Mouse (Mus musculus) MEL (cell line): ENCODE results near the gene Eral1. TPM values are rescaled to one million over a fixed set of nuclear protein-coding genes. Genes with fewer than 3 reads are reported as not detected.

Experiments used
- DNase-seq: peaks from one replicate; pipeline ENCODE4 v3.0.0; 2011; ENCODE audit warnings: low read depth, low spot score
- H3K27ac ChIP-seq: 2 replicates; pipeline ENCODE4 v1.5.1; 2012; ENCODE audit warnings: low read depth, mild to moderate bottlenecking, control low read depth, low read length, moderate library complexity; ENCODE audit not compliant: control insufficient read depth
- H3K27me3 ChIP-seq, 2 experiments: fragments of 150-350 bp in 1 of 2; sonication (generic) in 1 of 2; 2 replicates each; pipeline ENCODE4 v1.6.1; 2012; ENCODE audit warnings: low read length in 2 of 2, mild to moderate bottlenecking in 2 of 2, improper control_type of control experiment in 1 of 2, moderate library complexity in 1 of 2; ENCODE audit not compliant: insufficient read depth in 2 of 2, control insufficient read depth in 1 of 2
- H3K36me3 ChIP-seq, 2 experiments: 2 replicates each; pipeline ENCODE4 v1.6.1; 2012 to 2014; ENCODE audit warnings: low read length in 2 of 2, improper control_type of control experiment in 1 of 2, inconsistent platforms in 1 of 2, mild to moderate bottlenecking in 1 of 2; ENCODE audit not compliant: insufficient read depth in 2 of 2, control insufficient read depth in 1 of 2
- H3K4me1 ChIP-seq, 2 experiments: fragments of 150-350 bp in 1 of 2; sonication (generic) in 1 of 2; 2 replicates each; pipeline ENCODE4 v1.6.1; 2012; ENCODE audit warnings: low read length in 2 of 2, improper control_type of control experiment in 1 of 2, mild to moderate bottlenecking in 1 of 2; ENCODE audit not compliant: insufficient read depth in 2 of 2, control insufficient read depth in 1 of 2
- H3K4me3 ChIP-seq, 2 experiments: fragments of 150-350 bp in 1 of 2; sonication (generic) in 1 of 2; 2 replicates each; pipeline ENCODE4 v1.5.1; 2012; ENCODE audit warnings: low read depth in 2 of 2, low read length in 2 of 2, mild to moderate bottlenecking in 2 of 2, moderate library complexity in 2 of 2, control low read depth in 1 of 2, improper control_type of control experiment in 1 of 2; ENCODE audit not compliant: control insufficient read depth in 1 of 2, insufficient read depth in 1 of 2
- H3K79me2 ChIP-seq: 2 replicates; pipeline ENCODE4 v1.6.1; 2012; ENCODE audit warnings: mild to moderate bottlenecking, low read length, moderate library complexity; ENCODE audit not compliant: control insufficient read depth, poor library complexity, insufficient read depth
- H3K9ac ChIP-seq: 2 replicates; pipeline ENCODE4 v1.6.1; 2012; ENCODE audit warnings: low read depth, mild to moderate bottlenecking, control low read depth, low read length, moderate library complexity; ENCODE audit not compliant: control insufficient read depth, poor library complexity, severe bottlenecking
- H3K9me3 ChIP-seq: fragments of 150-350 bp; sonication (generic); replicated peaks from 2 replicates; pipeline ENCODE4 v1.6.1; 2012; ENCODE audit warnings: mild to moderate bottlenecking, low read length, improper control_type of control experiment, moderate library complexity; ENCODE audit not compliant: insufficient read depth
- BHLHE40 ChIP-seq: IDR thresholded peaks from 2 replicates; pipeline ENCODE4 v1.6.1; 2012; ENCODE audit warnings: low read depth, mild to moderate bottlenecking, inconsistent platforms, low read length, improper control_type of control experiment, borderline replicate concordance
- CTCF ChIP-seq, 3 experiments: IDR thresholded peaks in 2 of 3; conservative IDR thresholded peaks in 1 of 3; 2 replicates each; pipeline ENCODE4 v1.5.1; 2011 to 2012; ENCODE audit warnings: low read length in 3 of 3, low read depth in 2 of 3, mild to moderate bottlenecking in 2 of 3, improper control_type of control experiment in 1 of 3, inconsistent platforms in 1 of 3, mixed read lengths in 1 of 3, moderate library complexity in 1 of 3; ENCODE audit not compliant: control insufficient read depth in 1 of 3, insufficient read depth in 1 of 3, poor library complexity in 1 of 3, severe bottlenecking in 1 of 3
- ELF1 ChIP-seq: IDR thresholded peaks from 2 replicates; pipeline ENCODE4 v1.6.1; 2014; ENCODE audit warnings: low read depth, mild to moderate bottlenecking, inconsistent platforms, low read length, improper control_type of control experiment, moderate library complexity
- ETS1 ChIP-seq: IDR thresholded peaks from 2 replicates; pipeline ENCODE4 v1.6.1; 2012; ENCODE audit warnings: low read depth, mild to moderate bottlenecking, inconsistent platforms, low read length, improper control_type of control experiment, moderate library complexity
- HCFC1 ChIP-seq: IDR thresholded peaks from 2 replicates; pipeline ENCODE4 v1.6.1; 2012; ENCODE audit warnings: low read depth, mild to moderate bottlenecking, inconsistent platforms, low read length, improper control_type of control experiment, moderate library complexity
- MAX ChIP-seq: IDR thresholded peaks from 2 replicates; pipeline ENCODE4 v1.6.1; 2011; ENCODE audit warnings: low read length, improper control_type of control experiment
- MEF2A ChIP-seq: IDR thresholded peaks from 2 replicates; pipeline ENCODE4 v1.6.1; 2014; ENCODE audit warnings: low read depth, mild to moderate bottlenecking, inconsistent platforms, low read length, improper control_type of control experiment; ENCODE audit not compliant: poor library complexity, insufficient replicate concordance, severe bottlenecking; ENCODE audit errors: extremely low read depth
- MYB ChIP-seq: IDR thresholded peaks from 2 replicates; pipeline ENCODE4 v1.6.1; 2011; ENCODE audit warnings: mild to moderate bottlenecking, low read depth, low read length, improper control_type of control experiment
- NELFE ChIP-seq: IDR thresholded peaks from 2 replicates; pipeline ENCODE4 v1.6.1; 2011; ENCODE audit warnings: low read depth, low read length, improper control_type of control experiment
- RAD21 ChIP-seq: IDR thresholded peaks from 2 replicates; pipeline ENCODE4 v1.6.1; 2011; ENCODE audit warnings: mild to moderate bottlenecking, low read depth, low read length, improper control_type of control experiment
- SMC3 ChIP-seq: IDR thresholded peaks from 2 replicates; pipeline ENCODE4 v1.6.1; 2011; ENCODE audit warnings: low read depth, low read length, improper control_type of control experiment
- TAL1 ChIP-seq: IDR thresholded peaks from 2 replicates; pipeline ENCODE4 v1.6.1; 2012; ENCODE audit warnings: mild to moderate bottlenecking, inconsistent platforms, low read length, moderate library complexity, mixed read lengths
- UBTF ChIP-seq: IDR thresholded peaks from 2 replicates; pipeline ENCODE4 v1.6.1; 2012; ENCODE audit warnings: low read depth, mild to moderate bottlenecking, inconsistent platforms, low read length, improper control_type of control experiment, moderate library complexity, borderline replicate concordance; ENCODE audit not compliant: insufficient read depth
- USF2 ChIP-seq, 2 experiments: IDR thresholded peaks; 2 replicates each; pipeline ENCODE4 v1.6.1; 2011 to 2012; ENCODE audit warnings: improper control_type of control experiment in 2 of 2, low read length in 2 of 2, borderline replicate concordance in 1 of 2, inconsistent platforms in 1 of 2, low read depth in 1 of 2, mild to moderate bottlenecking in 1 of 2; ENCODE audit not compliant: insufficient read depth in 1 of 2
- ZKSCAN1 ChIP-seq: IDR thresholded peaks from 2 replicates; pipeline ENCODE4 v1.6.1; 2012; ENCODE audit warnings: low read depth, mild to moderate bottlenecking, inconsistent platforms, low read length, improper control_type of control experiment, moderate library complexity
- ZNF384 ChIP-seq: IDR thresholded peaks from 2 replicates; pipeline ENCODE4 v1.6.1; 2012; ENCODE audit warnings: low read depth, mild to moderate bottlenecking, inconsistent platforms, low read length, improper control_type of control experiment
- polyA plus RNA-seq, 2 experiments: library from polyadenylated mRNA; stranded (reverse) in 1 of 2; unstranded in 1 of 2; fragments of >175 nt in 1 of 2; fragments of >200 nt in 1 of 2; gene quantifications; 2 replicates each; pipeline versions ENCODE4 v1.2.1 to v1.2.4; 2012; ENCODE audit warnings: low replicate concordance in 2 of 2, low read depth in 1 of 2; ENCODE audit not compliant: insufficient read length in 2 of 2, insufficient read depth in 1 of 2, missing spikeins in 1 of 2
- total RNA-seq: library from RNA; depleted of rRNA; stranded (reverse); fragments of 300-350 nt; gene quantifications from 2 replicates; pipeline ENCODE4 v1.2.3, GENCODE M21; 2012

Gene Eral1
- total and polyA plus RNA-seq, 3 experiments = 38.4 to 43.5 TPM; not detected in 1

DNA sequence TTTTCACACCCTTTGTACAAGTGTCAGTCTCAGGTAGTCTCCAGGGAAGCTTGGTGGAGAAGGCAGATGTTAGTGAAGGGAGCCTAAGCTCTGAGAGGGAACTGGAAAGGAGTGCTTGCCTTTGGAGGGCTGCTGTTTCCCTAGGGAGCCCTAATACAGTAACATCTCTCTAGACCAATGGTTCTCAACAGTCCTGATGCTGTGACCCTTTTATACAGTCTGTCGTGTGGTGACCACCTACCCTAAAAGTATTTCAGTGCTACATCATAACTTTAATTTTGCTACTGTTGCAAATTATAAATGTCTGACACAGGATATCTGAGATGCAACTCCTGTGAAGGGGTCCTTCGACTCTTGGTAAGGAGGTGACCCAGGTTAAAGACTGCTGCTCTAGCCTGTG lies 49.6 kb downstream of the Eral1 start:
- Histone ChIP-seq H3K9ac (no peak overlapping the region), H3K4me3 (no peak overlapping the region), H3K4me1 (peaks cover 6 to 12% of the 10 kb centered on the region in 2 experiments), H3K27me3 (no peaks in the 10 kb centered on the region), H3K9me3 (no peaks in the 10 kb centered on the region), H3K36me3 (peaks cover 8 to 12% of the 10 kb centered on the region in 2 experiments), H3K27ac (no peak overlapping the region), H3K79me2 (peaks cover 8% of the 10 kb centered on the region; the same call in 1 of the 2 replicates)
- no peak for TF ChIP-seq ETS1
- no peak for TF ChIP-seq UBTF
- no peak for TF ChIP-seq MEF2A
- no peak for TF ChIP-seq NELFE
- no peak for TF ChIP-seq MAX
- DNase-seq = no peak

DNA sequence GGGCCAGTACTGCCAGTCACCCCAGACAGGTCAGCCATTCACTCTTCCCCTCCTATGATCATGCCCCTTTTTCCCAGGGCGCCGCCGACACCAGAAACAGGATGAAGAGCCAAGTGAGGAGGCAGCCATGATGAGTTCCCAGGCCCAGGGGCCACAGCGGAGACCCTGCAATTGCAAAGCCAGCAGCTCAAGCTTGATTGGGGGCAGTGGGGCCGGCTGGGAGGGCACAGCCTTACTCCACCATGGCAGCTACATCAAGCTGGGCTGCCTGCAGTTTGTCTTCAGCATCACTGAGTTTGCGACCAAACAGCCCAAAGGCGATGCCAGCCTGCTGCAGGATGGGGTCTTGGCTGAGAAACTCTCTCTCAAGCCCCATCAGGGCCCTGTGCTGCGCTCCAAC lies 50.9 kb downstream of the Eral1 start:
- H3K9me3 ChIP-seq = no peaks in the 10 kb centered on the region
- no peak overlapping the region for H3K4me3 ChIP-seq
- H3K4me1 ChIP-seq = peaks cover 6 to 12% of the 10 kb centered on the region in 2 experiments
- TF ChIP-seq ZNF384 (no peak), USF2 (IDR thresholded peaks at IDR 0.05; ENCODE audit: borderline replicate concordance in 1 of 2, insufficient read depth in 1 of 2, low read depth in 1 of 2, low read length in 2 of 2) (no peak), MYB (no peak), RAD21 (no peak), BHLHE40 (no peak), ZKSCAN1 (no peak), UBTF (no peak), HCFC1 (no peak), ELF1 (no peak), TAL1 (no peak)
- no peak overlapping the region for H3K27ac ChIP-seq
- H3K9ac ChIP-seq = no peak overlapping the region
- no peak for DNase-seq
- H3K27me3 ChIP-seq = no peaks in the 10 kb centered on the region
- H3K79me2 ChIP-seq = peaks cover 8% of the 10 kb centered on the region; the same call in 1 of the 2 replicates
- H3K36me3 ChIP-seq = peaks cover 12 to 17% of the 10 kb centered on the region in 2 experiments

DNA sequence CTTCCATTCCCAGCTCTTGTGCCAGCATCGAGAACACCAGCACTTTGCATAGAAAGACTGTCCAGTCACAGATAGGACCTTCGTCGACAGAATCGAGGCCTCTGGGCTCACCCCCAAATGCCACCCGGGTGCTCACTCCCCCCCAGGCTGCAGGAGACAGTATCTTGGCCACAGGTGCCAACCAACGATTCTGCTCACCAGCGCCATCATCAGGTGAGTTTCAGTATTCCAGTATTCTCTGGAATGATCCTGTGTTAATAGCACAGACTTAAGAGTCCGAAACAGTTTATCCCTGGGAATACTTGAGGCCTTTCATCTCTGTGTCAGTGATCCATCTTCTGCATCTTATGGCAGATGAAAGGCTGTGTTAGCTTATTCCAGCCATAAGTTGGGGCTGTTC lies 56.6 kb downstream of the Eral1 start:
- H3K9ac ChIP-seq = no peak overlapping the region
- H3K27ac ChIP-seq = no peak overlapping the region
- H3K36me3 ChIP-seq = peaks cover 0 to 51% of the 10 kb centered on the region in 2 experiments; a peak in 2 of 4 replicates
- no peaks in the 10 kb centered on the region for H3K27me3 ChIP-seq
- no peaks in the 10 kb centered on the region for H3K9me3 ChIP-seq
- TF ChIP-seq SMC3 = peak; percentile 18; the same call in 1 of the 2 replicates
- TF ChIP-seq CTCF (IDR thresholded peaks at IDR 0.05 in 2 of 3, conservative IDR thresholded peaks at IDR 0.05 in 1 of 3; ENCODE audit: control insufficient read depth in 1 of 3, insufficient read depth in 1 of 3, low read depth in 2 of 3, low read length in 3 of 3, poor library complexity in 1 of 3, severe bottlenecking in 1 of 3) = peak; percentile 62 to 68 (median 63)
- TF ChIP-seq TAL1 = no peak
- no peaks in the 10 kb centered on the region for H3K4me1 ChIP-seq
- DNase-seq = peak; percentile 65
- H3K79me2 ChIP-seq = no peaks in the 10 kb centered on the region
- no peak overlapping the region for H3K4me3 ChIP-seq
